Mouse (Mus musculus) gastrocnemius, postnatal 36 days (tissue): ENCODE data around the gene Sept3. TPM values are rescaled to one million over a fixed set of nuclear protein-coding genes. Genes with fewer than 3 reads are reported as not detected.
"Not testable (repeated sequence)": the region's sequence is repeated elsewhere in the genome, so short reads cannot be mapped to it uniquely, and the experiment has no call there.

ENCODE experiments used
- DNase-seq, 2 experiments: peaks; one replicate each; pipeline ENCODE4 v3.0.0; 2022
- intact Hi-C: fragments of 180-260 bp; cut with DNase I; formaldehyde crosslinking; loops from one replicate; pipeline ENCODE4 v1.15.1; 2025
- long read RNA-seq, 2 experiments: library from polyadenylated mRNA; stranded (forward); transcript quantifications; one replicate each; pipeline ENCODE4 v2.0.0; 2021
- total RNA-seq, 2 experiments: library from RNA; stranded (reverse); gene quantifications; 2 replicates each; pipeline ENCODE4 v1.2.3; 2021

The Sept3 gene
- total RNA-seq = under 1 TPM; 0.31 to 0.91 TPM
- long read RNA-seq, experiment 1 = 0 reads
- long read RNA-seq, experiment 2 = 0 reads

GRCm38 (mm10) chr15:82274593-82274926, at the start of gene Sept3:
Sept3 (plus strand) TSS chr15:82274893.
- DNase-seq = no peak
- intact Hi-C loops = no loop called here

- DNase-seq = no peak
- intact Hi-C loops = loop anchor here (5.0 kb wide), 1 partner anchor 53 kb away; no protein-coding TSS in a partner anchor
These were observed 48.9 kb upstream of the Sept3 start for GRCm38 (mm10) chr15:82225769-82226168.

- intact Hi-C loops = loop anchor here (5.0 kb wide), 1 partner anchor 57 kb away; no protein-coding TSS in a partner anchor
- DNase-seq = no peak
These were observed 45.1 kb upstream of the Sept3 start for GRCm38 (mm10) chr15:82229542-82230045.

GRCm38 (mm10) chr15:82230098-82230611, 44.5 kb upstream of the Sept3 start:
- intact Hi-C loops = no loop called here

GRCm38 (mm10) chr15:82231100-82231499, 43.6 kb upstream of the Sept3 start:
- intact Hi-C loops = no loop called here

More at GRCm38 (mm10) chr15:82230098-82230611, 44.5 kb upstream of the Sept3 start:
- DNase-seq = no peak

GRCm38 (mm10) chr15:82231591-82232378, 42.9 kb upstream of the Sept3 start:
- intact Hi-C loops = no loop called here
- peak in 1 of 2 experiments; percentile 26 for DNase-seq

More at GRCm38 (mm10) chr15:82231100-82231499, 43.6 kb upstream of the Sept3 start:
- no peak for DNase-seq

- DNase-seq = no peak
- intact Hi-C loops = no loop called here
These were observed 42.0 kb upstream of the Sept3 start for GRCm38 (mm10) chr15:82232651-82233050.

- intact Hi-C loops = loop anchor here (1.0 to 5.0 kb wide), 3 partner anchors 97 to 170 kb away; no protein-coding TSS in a partner anchor
- DNase-seq = no peak
These were observed 39.0 kb upstream of the Sept3 start for GRCm38 (mm10) chr15:82235661-82236060.

- DNase-seq = peak; percentile 58 to 78
- intact Hi-C loops = loop anchor here (1.0 to 5.0 kb wide), 3 partner anchors 98 to 171 kb away; no protein-coding TSS in a partner anchor
These were observed 38.1 kb upstream of the Sept3 start for GRCm38 (mm10) chr15:82236565-82236964.

- no peak for DNase-seq
- intact Hi-C loops = no loop called here
These were observed 31.4 kb upstream of the Sept3 start for GRCm38 (mm10) chr15:82243311-82243710.

GRCm38 (mm10) chr15:82243742-82244114, 31.0 kb upstream of the Sept3 start:
- DNase-seq = no peak
- intact Hi-C loops = no loop called here

- intact Hi-C loops = no loop called here
- peak; percentile 88 to 93 for DNase-seq
These were observed 30.4 kb upstream of the Sept3 start, which contains the start of gene Cenpm for GRCm38 (mm10) chr15:82244115-82244804. Cenpm (minus strand) TSS chr15:82244748.

GRCm38 (mm10) chr15:82244805-82245161, 29.9 kb upstream of the Sept3 start:
- intact Hi-C loops = not testable (repeated sequence)

GRCm38 (mm10) chr15:82247131-82247776, 27.4 kb upstream of the Sept3 start:
- intact Hi-C loops = no loop called here
- no peak for DNase-seq

More at GRCm38 (mm10) chr15:82244805-82245161, 29.9 kb upstream of the Sept3 start:
- DNase-seq = not testable (repeated sequence)

- intact Hi-C loops = no loop called here
- no peak for DNase-seq
These were observed 23.1 kb upstream of the Sept3 start for GRCm38 (mm10) chr15:82251579-82251978.

GRCm38 (mm10) chr15:82252097-82252496, 22.6 kb upstream of the Sept3 start, which contains the start of gene 1500009C09Rik:
1500009C09Rik (plus strand) TSS chr15:82252397.
- no peak for DNase-seq
- intact Hi-C loops = no loop called here

GRCm38 (mm10) chr15:82255248-82255647, 19.4 kb upstream of the Sept3 start:
- intact Hi-C loops = no loop called here
- DNase-seq = no peak

GRCm38 (mm10) chr15:82255944-82256383, 18.7 kb upstream of the Sept3 start:
- no peak for DNase-seq
- intact Hi-C loops = no loop called here

- DNase-seq = peak; percentile 18 to 34
- intact Hi-C loops = no loop called here
These were observed 15.2 kb upstream of the Sept3 start for GRCm38 (mm10) chr15:82259510-82259909.

GRCm38 (mm10) chr15:82266356-82266755, 8.3 kb upstream of the Sept3 start:
- DNase-seq = peak; percentile 38 to 48
- intact Hi-C loops = no loop called here
